ENCODE assay signal across 15 mouse cellular contexts in the genomic region with DNA sequence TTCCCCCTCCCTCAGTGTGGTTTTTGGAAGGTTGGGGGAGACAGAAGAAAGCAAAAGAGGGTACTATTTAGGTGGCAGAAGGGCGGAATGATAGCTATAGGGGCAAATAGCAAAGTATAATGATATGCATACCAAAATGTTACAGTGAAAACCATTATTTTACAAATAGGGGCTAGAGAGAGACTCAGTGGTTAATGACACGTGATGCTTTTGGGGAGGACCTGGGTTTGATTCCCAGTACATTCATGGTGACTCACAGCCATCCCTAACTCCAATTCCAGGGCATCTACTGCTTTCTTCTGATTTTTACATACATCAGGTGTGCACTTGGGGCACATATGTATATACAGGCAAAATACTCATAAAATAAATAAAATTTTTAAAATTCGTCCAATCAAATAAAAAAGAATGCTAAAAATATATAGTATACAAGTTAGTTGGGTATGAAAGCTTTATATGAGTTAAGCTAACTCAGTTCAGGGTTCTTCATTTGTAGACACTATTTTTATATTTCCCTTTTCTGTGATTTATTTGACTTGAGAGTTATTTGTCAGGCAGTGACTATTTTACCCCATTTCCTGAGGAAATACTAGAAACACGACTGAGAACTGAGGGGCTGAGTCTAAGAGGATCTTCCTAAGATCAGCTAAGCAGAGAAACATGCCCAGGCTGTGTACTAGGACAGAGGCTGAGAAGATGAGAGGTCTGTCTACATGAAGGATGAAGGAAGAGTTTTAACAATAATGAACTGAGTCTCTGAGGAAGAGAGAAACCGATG.
DNase-seq lines count a peak whose midpoint lies in the region; ATAC-seq and TF ChIP-seq lines count a peak whose summit lies in the region.
"Had no signal": no experiment of that assay in that cellular context is flagged by ENCODE, and none has a peak within 500 bp of the region (broad histone marks: within the 10 kb centered on the region; RNA-seq: fewer than 3 reads in every experiment).

No protein-coding gene starts in this region.

- no peaks in the 10 kb centered on the region for H3K36me3 ChIP-seq in heart, embryonic 16.5 days (ENCODE audit: control insufficient read depth, insufficient read depth)
- H3K36me3 ChIP-seq in limb, embryonic 15.5 days: no peaks in the 10 kb centered on the region

- no peaks in the 10 kb centered on the region for H3K9me3 ChIP-seq in heart, embryonic 16.5 days (replicated peaks; ENCODE audit: control insufficient read depth, low read length)
- H3K9me3 ChIP-seq in limb, embryonic 15.5 days: no peaks in the 10 kb centered on the region

- ATAC-seq in heart, embryonic 16.5 days (replicated peaks; ENCODE audit: extremely low read depth, insufficient read depth, low FRiP score): no peak
- ATAC-seq in limb, embryonic 15.5 days (ENCODE audit: insufficient number of reproducible peaks, low FRiP score, low TSS enrichment, low read depth): no peak
- ATAC-seq: forebrain, embryonic 16.5 days had no signal

- H3K27ac ChIP-seq in heart, embryonic 16.5 days (ENCODE audit: low read length): no peak overlapping the region
- peak overlapping the region; percentile 11; the same call in 1 of the 2 replicates for H3K27ac ChIP-seq in layer of hippocampus, adult 2 months
- H3K27ac ChIP-seq in brown adipose tissue, adult 24 weeks (replicated peaks; ENCODE audit: low read depth, low read length): peak overlapping the region; percentile 93
- H3K27ac ChIP-seq in limb, embryonic 15.5 days: no peak overlapping the region

- 68% methylated on average over 5 of the region's 5 CpGs for WGBS in heart, embryonic 16.5 days
- WGBS in limb, embryonic 15.5 days: 63% methylated on average over 5 of the region's 5 CpGs

- peaks cover 44% of the 10 kb centered on the region for H3K4me1 ChIP-seq in heart, embryonic 16.5 days (ENCODE audit: control insufficient read depth, insufficient read depth, low read length)
- peaks cover 36% of the 10 kb centered on the region for H3K4me1 ChIP-seq in brown adipose tissue, adult 24 weeks (ENCODE audit: control insufficient read depth, insufficient read depth, insufficient read length, low read length)
- H3K4me1 ChIP-seq in limb, embryonic 15.5 days: peaks cover 29% of the 10 kb centered on the region

- no peak for DNase-seq in heart, postnatal 4 days
- no peak for DNase-seq in layer of hippocampus, adult 2 months (ENCODE audit: low spot score in 2 of 2)
- DNase-seq in layer of hippocampus, postnatal 25 days (ENCODE audit: extremely low spot score in 1 of 2, low spot score in 1 of 2): no peak
- DNase-seq in left cerebral cortex, postnatal 36 days (ENCODE audit: low spot score in 2 of 2): no peak
- no peak for DNase-seq in retina, postnatal 1 day
- DNase-seq: cerebellum, adult 11 months; gastrocnemius, postnatal 14 days; kidney, postnatal 4 days; right cerebral cortex, postnatal 4 days; thymus, postnatal 36 days had no signal

- H3K27me3 ChIP-seq in heart, embryonic 16.5 days (ENCODE audit: control insufficient read depth, insufficient read depth, low read length): no peaks in the 10 kb centered on the region
- no peaks in the 10 kb centered on the region for H3K27me3 ChIP-seq in limb, embryonic 15.5 days

- H3K4me2 ChIP-seq in heart, embryonic 16.5 days (ENCODE audit: low read depth, low read length): peak overlapping the region; percentile 11; the same call in 1 of the 2 replicates
- H3K4me2 ChIP-seq in limb, embryonic 15.5 days: peak overlapping the region; percentile 44; the same call in 1 of the 2 replicates

- no peak overlapping the region for H3K4me3 ChIP-seq in heart, embryonic 16.5 days (ENCODE audit: low read length)
- no peak overlapping the region for H3K4me3 ChIP-seq in layer of hippocampus, adult 2 months
- H3K4me3 ChIP-seq in brown adipose tissue, adult 24 weeks (ENCODE audit: insufficient read depth, low read depth, low read length): peak overlapping the region; percentile 47
- H3K4me3 ChIP-seq in limb, embryonic 15.5 days: peak overlapping the region; percentile 32; the same call in 1 of the 2 replicates
- H3K4me3 ChIP-seq: erythroblast, embryonic 14.5 days had no signal

- intact Hi-C loops in left cerebral cortex, postnatal 36 days (cut with DNase I): no loop called here

- no peak for TF ChIP-seq CTCF in layer of hippocampus, adult 2 months (conservative IDR thresholded peaks at IDR 0.05)

- no peak overlapping the region for H3K9ac ChIP-seq in heart, embryonic 16.5 days (ENCODE audit: low read length)
- no peak overlapping the region for H3K9ac ChIP-seq in limb, embryonic 15.5 days

Comparison
In these comparisons a context has a peak if more than half of its experiments do, and no peak if none do; other contexts are left out.
1. H3K27ac ChIP-seq: peak in layer of hippocampus, adult 2 months (single experiment) and brown adipose tissue, adult 24 weeks (single experiment); none in heart, embryonic 16.5 days (single experiment) and limb, embryonic 15.5 days (single experiment).
2. H3K4me3 ChIP-seq: peak in brown adipose tissue, adult 24 weeks (single experiment) and limb, embryonic 15.5 days (single experiment); none in heart, embryonic 16.5 days (single experiment) and layer of hippocampus, adult 2 months (single experiment).